Mouse (Mus musculus) megakaryocyte, embryonic 14.5 days (primary cell): ENCODE data around the gene Gng7.

ENCODE experiments used
- FLI1 ChIP-seq: IDR thresholded peaks from 2 replicates; pipeline ENCODE4 v1.6.1; 2012; ENCODE audit warnings: low read length, inconsistent platforms, mixed read lengths
- GATA1 ChIP-seq: IDR thresholded peaks from 3 replicates; pipeline ENCODE4 v1.6.1; 2012; ENCODE audit warnings: mixed read lengths, low read length, inconsistent platforms, borderline replicate concordance

DNA sequence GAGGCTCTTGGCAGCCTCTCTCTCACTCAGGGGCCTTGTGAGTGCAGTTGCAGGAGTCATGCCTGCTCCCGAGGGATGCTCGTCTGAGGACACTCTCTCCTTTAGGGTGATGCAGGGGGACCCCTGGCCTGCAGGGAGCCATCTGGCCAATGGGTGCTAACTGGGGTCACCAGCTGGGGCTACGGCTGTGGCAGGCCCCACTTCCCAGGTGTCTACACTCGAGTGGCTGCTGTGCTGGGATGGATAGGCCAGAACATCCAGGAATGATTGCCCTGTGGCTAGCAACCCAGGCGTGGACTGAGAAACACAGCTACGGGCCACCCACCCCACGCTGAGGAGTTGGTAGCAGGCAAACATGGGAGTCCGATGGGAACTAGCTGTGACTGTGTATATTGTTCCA, 115.7 kb downstream of the Gng7 start:
- TF ChIP-seq GATA1 (no peak), FLI1 (no peak)
